ENCODE assay signal across 9 mouse cellular contexts in genomic region chr2:157292093-157292492, GRCm38 (mm10). TPM values are rescaled to one million over a fixed set of nuclear protein-coding genes. Genes with fewer than 3 reads are reported as not detected.
A peak's percentile ranks its signal among the peaks of the same experiment; 100 is the strongest.
DNase-seq lines count a peak whose midpoint lies in the region; ATAC-seq lines count a peak whose summit lies in the region.
"Had no signal": no experiment of that assay in that cellular context is flagged by ENCODE, and none has a peak within 500 bp of the region (broad histone marks: within the 10 kb centered on the region; RNA-seq: fewer than 3 reads in every experiment).

No protein-coding gene starts in this region.

- 22% methylated on average over 2 of the region's 2 CpGs for WGBS in kidney, embryonic 15.5 days

- no peak for ATAC-seq in kidney, embryonic 15.5 days (replicated peaks; ENCODE audit: low FRiP score)

- no peak overlapping the region for H3K4me3 ChIP-seq in kidney, embryonic 15.5 days (replicated peaks)

- no peak overlapping the region for H3K9ac ChIP-seq in kidney, embryonic 15.5 days

- no peak overlapping the region for H3K27ac ChIP-seq in kidney, embryonic 15.5 days

- H3K9me3 ChIP-seq in kidney, embryonic 15.5 days (replicated peaks) = no peaks in the 10 kb centered on the region

- peaks cover 7% of the 10 kb centered on the region; the same call in 1 of the 2 replicates for H3K4me1 ChIP-seq in kidney, embryonic 15.5 days

- DNase-seq in kidney, adult 18-20 months = peak; percentile 72
- peak; percentile 61 to 85 for DNase-seq in adrenal gland, adult (ENCODE audit: inconsistent age in 2 of 2, low spot score in 1 of 2)
- DNase-seq in embryo, embryonic 10 days (ENCODE audit: low spot score) = peak; percentile 74
- peak; percentile 61 to 77 for DNase-seq in heart, postnatal 36 days
- peak; percentile 85 for DNase-seq in left cerebral cortex, postnatal 4 days
- DNase-seq in retina, postnatal 1 day = peak; percentile 78
- peak; percentile 37 to 52 for DNase-seq in urinary bladder, adult 18-20 months (ENCODE audit: low spot score in 2 of 2)

- H3K4me2 ChIP-seq in kidney, embryonic 15.5 days = no peak overlapping the region

- intact Hi-C loops in heart, postnatal 36 days (cut with DNase I) = loop anchor here (1.0 to 5.0 kb wide), 2 partner anchors 165 to 279 kb away; partner anchors contain the start of gene Blcap
- intact Hi-C loops in left cerebral cortex, postnatal 4 days (cut with DNase I) = loop anchor here (5.0 kb wide), 1 partner anchor 280 kb away; the partner anchor contains the start of gene Blcap

- peaks cover 95% of the 10 kb centered on the region for H3K36me3 ChIP-seq in kidney, embryonic 15.5 days

- no peaks in the 10 kb centered on the region for H3K27me3 ChIP-seq in kidney, embryonic 15.5 days

RNA-seq across cellular contexts. Expression of gene Mroh8, which starts 12.7 kb away (rescaled TPM):
- 0.47 and 0.59 TPM in 2 replicates for polyA plus RNA-seq in kidney, embryonic 15.5 days (2015; fragmentation: Nextera tagmentation; extraction: Ambion mirVana)
- total RNA-seq in heart, postnatal 36 days (2021) = under 1 TPM in 1 of 2 experiments, not detected in 1; 0.43 TPM
- under 1 TPM in 1 of 2 experiments, not detected in 1; 0.24 TPM for total RNA-seq in left cerebral cortex, postnatal 4 days (2021)
- total RNA-seq: neutrophil, adult 5-6 weeks had no signal

RNA-seq across cellular contexts. Expression of gene Rpn2, which starts 13.3 kb away (rescaled TPM):
- polyA plus RNA-seq in kidney, embryonic 15.5 days (2015; fragmentation: Nextera tagmentation; extraction: Ambion mirVana) = 311 and 322 TPM in 2 replicates
- total RNA-seq in heart, postnatal 36 days (2021) = 100 to 1,000 TPM in 1 of 2 experiments, 10 to 100 TPM in 1; 92.5 to 101 TPM
- total RNA-seq in left cerebral cortex, postnatal 4 days (2021) = 100 to 1,000 TPM; 147 to 152 TPM

RNA-seq across cellular contexts. Expression of gene Ghrh, which starts 55.2 kb away (rescaled TPM):
- polyA plus RNA-seq in kidney, embryonic 15.5 days (2015; fragmentation: Nextera tagmentation; extraction: Ambion mirVana) = 0.35 TPM in 1 of 2 replicates, not detected in the other
- total RNA-seq in heart, postnatal 36 days (2021) = not detected
- not detected for total RNA-seq in left cerebral cortex, postnatal 4 days (2021)
- total RNA-seq: neutrophil, adult 5-6 weeks had no signal
